Mouse (Mus musculus) testis, adult 2 months (tissue): ENCODE data around the gene Cramp1l.

ENCODE experiments used
- CTCF ChIP-seq: fragments of 200-500 bp; IDR thresholded peaks from 2 replicates; pipeline ENCODE4 v1.5.1; 2012; ENCODE audit warnings: low read depth, mild to moderate bottlenecking, inconsistent platforms, low read length, moderate library complexity; ENCODE audit not compliant: control insufficient read depth, insufficient read depth, insufficient replicate concordance
- POLR2A ChIP-seq: fragments of 200-500 bp; IDR thresholded peaks from 2 replicates; pipeline ENCODE4 v1.6.1; 2012; ENCODE audit warnings: low read depth, mild to moderate bottlenecking, inconsistent platforms, low read length, moderate library complexity; ENCODE audit not compliant: control insufficient read depth

DNA sequence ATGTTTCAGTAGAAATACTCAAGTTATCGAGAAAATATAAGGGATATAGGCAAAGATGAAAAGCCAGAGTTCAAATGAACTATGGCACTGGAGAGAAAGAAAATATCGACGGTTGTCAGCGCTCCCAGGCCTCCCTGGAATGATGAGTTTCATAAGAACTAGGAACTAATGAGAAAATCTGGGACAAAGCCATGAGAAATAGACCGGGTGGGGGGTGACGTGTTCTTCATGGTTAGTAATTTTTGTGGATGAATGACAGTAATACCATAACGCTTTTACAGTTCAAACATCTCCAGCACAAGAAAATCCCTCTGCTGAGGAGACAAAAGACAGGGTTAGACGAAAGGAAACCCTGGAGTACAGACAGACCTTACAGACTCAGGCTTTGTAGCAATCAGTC is 56.2 kb downstream of the Cramp1l start:
- no peak for TF ChIP-seq POLR2A
- TF ChIP-seq CTCF = no peak
